Mouse (Mus musculus) A20 (cell line): ENCODE measurements around the gene Swap70.

Experiments
- DNase-seq: peaks from one replicate; pipeline ENCODE4 v3.0.0-alpha.2; 2011; ENCODE audit warnings: low read depth, low spot score

Swap70 gene

DNA sequence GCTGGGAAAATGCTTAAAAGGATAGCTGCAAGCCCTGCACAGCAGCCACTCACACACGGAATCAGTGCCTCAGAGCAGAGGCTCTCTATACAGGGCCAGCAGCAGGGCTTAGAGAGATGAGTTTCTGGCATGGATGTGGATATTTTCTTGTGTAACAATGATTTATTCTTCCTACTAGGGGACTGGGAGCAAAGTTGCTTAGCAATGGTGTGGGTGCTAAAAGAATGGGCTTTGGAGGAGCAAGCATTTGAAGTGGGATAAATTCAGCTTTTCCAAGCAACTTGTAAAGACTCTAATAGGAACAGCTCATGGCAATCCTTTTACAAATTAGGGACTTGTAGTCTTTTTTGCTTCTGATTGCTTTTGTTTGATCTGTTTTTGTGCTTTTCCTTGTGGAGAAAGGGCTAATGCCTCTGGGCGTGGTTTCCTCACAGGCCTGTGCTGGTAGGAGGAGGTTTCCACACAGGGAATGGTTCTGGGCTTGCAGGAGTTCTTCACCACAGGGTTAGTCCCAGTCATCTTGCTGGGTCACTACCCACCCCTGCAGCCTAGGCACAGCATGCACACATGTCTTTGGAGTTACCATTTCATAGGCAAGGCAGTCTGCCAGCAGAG lies 16.4 kb downstream of the Swap70 start:
- no peak for DNase-seq

DNA sequence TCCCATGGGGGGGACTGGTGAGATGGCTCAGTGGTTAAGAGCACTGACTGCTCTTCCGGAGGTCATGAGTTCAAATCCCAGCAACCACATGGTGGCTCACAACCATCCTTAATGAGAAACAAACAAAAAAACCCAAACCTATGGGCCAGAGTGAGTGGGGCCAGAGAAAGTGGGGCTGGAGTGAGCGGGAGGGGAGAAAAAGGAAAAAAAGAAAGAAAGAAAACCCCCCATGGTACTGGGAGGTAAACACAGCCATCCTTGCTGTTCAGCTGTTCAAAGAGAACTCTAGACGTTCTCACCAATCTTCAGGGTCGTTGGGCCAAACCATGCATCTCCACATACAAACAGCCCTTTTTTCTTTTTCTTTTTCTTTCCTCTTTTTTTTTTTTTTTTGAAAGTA lies 18.1 kb downstream of the Swap70 start:
- no peak for DNase-seq

DNA sequence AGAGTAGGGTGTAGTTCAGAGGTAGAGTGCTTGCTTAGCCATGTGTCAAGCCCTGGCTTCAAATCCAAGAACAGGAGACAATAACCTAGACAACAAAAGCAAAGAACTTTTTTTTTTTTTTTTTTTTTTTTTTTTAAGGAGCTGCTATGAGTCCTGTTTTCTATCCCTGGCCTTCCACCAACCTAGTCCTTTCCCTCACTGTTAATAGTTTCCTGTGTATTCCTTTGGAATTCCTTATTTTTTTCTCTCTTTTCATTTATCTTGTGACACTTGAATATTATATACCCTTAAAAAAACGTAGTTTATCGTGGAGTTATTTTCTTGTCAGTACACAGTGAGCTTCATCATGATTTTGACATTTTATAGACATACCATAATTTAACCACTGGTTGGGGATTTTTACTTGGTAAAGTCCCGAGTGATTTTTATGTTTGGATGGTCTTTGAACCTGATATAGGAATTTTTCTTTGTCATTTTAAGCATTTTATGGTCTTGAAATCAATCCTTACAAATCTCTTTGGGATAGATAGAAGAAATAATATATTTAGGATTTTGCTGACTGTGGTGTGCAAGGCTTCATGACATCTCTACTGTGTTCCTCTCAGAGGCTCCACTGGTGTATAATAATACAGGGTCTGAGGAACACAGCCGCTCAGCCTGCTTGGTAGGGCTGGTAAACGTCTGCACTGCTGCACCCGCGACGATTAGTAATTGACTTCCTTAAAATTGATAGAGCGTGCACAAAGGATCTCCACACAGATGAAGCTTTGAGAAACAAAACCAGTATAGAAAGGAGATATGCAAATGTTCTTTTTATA lies 20.2 kb downstream of the Swap70 start:
- peak; percentile 88 for DNase-seq

DNA sequence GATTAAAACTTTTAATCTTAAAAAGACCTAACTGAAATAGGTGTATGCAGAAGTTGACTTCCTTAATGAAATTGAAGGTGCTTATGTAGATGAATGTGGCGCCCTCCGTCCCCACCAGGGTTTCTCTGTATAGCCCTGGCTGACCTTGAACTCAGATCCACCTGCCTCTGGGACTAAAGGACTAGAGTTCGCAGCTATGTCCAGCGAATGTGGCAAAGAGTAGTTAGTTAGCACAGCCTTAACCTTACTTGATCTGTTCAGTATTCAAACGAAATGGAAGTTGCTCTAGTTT lies 20.7 kb downstream of the Swap70 start:
- no peak for DNase-seq

DNA sequence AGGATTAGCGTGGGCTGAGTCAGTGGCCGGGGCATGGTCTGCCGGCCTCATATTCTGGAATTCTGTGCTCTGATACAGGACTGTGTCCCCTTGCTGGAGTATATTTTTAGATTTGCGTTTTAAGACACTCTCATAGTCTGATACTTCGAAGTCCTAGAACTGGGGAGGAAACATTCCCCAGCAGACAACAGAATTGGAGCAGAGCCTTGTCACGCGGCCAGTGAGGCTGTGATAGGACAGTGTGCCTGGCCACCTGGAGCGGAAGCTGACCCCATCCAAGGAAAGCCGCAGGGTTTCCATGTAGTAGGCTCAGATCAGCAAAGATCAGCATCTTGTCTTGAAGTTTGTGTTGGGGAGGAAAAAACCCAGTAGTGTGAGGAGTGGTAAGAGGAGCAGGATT lies 23.6 kb downstream of the Swap70 start:
- DNase-seq: no peak

DNA sequence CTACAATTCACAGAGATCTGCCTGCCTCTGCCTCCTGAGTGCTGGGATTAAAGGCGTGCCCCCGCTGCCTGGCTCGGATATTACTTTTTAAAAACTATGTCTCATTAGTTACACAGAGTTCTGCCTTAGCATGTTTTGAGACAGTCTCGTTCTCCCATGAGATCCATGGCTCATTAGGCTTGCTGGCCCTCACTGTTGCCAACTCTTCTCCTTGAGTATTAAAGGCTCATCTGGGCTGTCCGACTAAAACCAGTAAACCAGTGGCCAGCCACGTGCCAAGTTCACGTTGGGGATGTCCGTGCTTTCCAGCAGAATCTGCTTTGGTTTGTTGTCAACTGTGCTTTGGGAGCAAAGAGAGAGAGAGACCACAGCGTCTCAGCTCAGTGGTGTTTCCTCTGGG lies 25.0 kb downstream of the Swap70 start:
- no peak for DNase-seq

DNA sequence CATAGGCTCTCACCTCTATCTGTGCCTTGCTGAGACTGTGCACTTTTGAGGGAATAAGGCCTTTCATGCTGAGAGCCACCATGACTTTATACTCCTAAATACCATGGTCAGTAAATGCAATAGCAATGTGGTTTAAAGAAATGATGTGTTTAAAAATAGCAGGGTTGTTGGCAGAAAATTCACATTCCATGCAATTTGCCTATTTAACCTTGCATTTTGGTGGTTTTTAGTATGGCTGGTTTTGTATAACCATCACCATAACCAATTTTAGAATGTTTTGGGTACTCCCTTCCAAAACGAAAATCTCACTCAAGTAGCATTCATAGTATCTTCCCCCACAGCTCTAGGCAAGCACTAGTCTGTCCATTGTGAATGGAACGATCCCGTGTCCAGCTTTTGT lies 26.3 kb downstream of the Swap70 start:
- DNase-seq: no peak

DNA sequence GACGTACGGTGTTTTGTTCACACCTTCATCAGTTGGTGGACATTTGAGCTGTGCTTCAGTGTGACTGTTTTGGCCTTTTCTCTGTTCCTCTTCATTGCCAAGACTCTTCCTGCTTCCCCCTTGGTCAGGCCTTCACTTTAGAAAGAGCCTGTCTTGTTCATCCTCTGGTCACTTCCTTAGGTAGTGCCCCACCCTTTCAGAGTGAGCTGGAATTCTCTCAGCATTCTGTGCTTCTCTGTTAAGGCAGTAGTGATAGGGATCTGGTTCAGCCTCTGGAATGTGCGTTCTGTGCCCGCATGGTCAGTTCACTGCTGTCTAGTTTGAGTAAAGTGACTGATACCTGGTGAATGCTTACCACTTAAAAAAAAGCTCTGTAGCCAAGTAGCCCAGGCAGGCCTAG lies 27.2 kb downstream of the Swap70 start:
- no peak for DNase-seq

DNA sequence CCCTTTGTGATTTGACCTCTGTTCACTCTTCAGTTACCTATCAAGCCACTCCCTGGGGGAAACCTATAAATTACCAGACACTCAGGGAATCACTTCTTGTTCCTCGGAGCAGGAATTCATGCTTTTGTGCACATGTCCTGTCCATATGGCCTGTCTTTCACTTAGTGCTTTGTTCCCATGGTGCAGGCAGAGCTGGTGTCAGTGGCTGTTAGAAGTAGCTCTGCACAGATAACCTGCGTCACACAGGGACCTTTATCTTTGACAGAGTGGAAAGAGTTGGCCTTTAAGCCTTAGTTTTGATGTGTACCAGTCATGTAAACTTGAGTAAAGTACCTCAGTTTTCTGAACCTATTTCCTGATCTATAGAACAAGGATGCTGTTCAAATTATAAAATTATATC lies 32.4 kb downstream of the Swap70 start:
- no peak for DNase-seq

DNA sequence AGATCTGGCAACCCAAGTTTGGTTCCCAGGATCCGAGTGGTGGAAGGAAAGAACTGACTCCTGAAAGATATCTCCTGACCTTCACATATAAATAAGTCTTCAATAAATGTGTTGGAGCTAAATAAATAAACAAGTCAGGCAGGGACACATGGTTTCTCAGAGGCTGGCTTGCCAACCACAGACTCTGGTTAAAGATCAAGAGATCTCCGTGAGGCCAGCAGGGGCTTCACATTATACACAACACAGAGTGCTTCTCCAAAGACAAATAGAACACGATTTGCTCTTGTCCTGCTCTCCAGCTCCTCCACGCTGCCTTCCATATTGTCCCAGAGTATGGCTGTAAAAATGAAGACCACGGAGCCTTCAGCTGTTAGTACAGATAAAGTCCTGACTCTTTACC lies 32.9 kb downstream of the Swap70 start:
- DNase-seq: no peak

DNA sequence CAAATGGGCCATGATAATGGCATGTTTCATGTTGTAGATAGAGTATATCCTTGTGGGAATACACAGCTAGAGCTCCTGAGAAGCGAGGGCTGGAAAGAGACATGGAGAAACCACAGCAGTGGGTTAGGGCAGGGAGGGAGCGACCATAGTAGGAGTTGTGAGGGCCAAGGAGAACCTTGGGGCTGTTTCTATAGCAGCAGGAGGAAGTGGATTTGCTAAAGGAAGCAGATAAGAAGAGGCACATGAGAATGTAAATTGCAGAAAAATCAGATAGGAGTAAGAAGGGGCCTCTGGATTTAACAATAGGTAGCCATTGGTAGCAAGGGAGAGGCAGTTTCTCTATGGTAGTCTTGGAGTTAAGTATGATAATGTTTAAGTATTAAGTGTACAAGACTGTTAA lies 35.5 kb downstream of the Swap70 start:
- no peak for DNase-seq

DNA sequence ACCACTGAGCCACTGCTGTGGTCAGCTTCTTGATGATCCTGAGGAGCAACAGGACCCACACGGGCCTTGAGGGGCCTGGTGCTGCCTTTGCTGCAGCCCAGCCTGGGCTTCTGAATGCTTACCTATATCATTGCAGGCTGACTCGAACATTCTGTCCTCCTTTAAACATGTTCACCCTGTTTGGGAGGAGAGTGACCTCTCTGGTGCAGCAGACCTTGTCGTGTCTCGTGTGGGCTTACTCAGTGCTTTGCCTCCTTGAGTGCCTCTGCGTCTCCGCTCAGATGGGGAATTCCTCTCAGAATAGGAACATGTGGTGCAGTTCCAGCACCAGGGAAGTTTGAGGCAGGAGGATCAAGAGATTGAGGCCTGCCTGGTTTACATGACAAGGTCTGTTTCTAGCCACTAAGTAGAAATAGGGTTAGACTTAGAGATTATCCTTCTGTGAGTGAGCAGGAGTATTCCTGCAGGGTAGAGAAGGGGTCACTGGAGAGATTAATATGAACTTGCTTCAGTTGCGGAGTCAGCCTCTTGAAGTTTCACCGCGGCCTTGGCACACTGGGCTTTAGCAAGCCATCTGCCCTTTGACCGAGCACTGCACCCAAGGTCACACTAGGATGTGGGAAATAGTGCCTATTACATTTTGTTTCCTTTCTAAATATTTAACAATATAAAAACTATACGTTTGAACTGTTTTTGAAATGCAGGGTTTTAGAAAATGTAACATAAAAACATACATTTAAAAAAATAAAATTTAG lies 36.9 kb downstream of the Swap70 start:
- no peak for DNase-seq

DNA sequence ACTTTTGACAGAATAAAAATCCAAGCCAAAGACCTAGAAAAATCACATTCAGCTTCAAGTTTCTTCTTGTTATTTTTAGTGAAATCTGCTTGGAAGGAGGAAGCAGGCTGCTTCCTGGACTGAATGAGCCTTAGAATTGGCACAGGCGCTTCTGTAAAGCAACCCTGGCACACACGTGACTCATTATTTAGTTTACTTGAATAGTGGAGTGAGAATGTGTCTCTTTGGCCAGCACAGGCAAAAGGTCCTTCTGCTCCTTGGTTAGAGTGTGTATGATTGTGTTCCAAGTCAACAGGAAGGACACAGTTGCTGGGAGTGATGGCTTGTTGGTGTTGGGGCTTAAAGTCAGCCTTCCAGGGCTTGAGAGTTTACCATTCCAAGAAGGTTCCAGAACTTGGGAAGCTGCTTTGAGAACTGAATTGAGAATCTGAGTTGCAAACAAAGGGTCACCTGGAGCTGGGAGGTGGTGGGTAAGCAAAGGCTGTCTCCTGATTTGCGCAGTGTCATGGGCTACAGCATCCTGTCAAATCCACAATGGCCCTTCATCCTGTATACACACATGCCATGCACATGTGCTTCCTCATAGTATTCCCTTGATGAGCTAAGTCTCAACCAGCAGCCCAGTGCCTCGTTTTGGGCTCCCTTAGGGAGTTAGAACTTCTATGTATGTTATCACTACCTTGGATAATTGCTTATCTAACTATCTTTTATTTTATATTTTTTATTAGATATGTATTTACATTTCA lies 38.6 kb downstream of the Swap70 start:
- DNase-seq: no peak

DNA sequence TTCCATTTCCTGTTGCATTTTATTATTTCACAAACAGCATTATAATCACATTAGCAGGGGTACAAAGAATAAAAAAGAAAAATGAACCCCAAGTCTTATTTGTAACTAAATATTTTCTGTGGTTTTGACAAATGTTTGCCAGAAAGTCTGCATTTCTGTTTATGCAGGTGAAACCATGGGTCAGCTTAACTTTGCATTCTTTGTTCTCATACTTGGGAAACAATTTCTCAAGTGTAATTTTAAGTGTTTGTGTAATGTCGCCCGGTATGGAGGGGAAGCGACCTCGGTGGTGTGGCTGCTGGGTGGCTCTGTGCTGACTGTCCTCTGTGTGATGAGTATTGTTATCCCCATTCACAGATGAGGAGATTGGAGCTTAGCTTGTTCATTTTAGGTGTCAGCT lies 40.3 kb downstream of the Swap70 start:
- DNase-seq: no peak

DNA sequence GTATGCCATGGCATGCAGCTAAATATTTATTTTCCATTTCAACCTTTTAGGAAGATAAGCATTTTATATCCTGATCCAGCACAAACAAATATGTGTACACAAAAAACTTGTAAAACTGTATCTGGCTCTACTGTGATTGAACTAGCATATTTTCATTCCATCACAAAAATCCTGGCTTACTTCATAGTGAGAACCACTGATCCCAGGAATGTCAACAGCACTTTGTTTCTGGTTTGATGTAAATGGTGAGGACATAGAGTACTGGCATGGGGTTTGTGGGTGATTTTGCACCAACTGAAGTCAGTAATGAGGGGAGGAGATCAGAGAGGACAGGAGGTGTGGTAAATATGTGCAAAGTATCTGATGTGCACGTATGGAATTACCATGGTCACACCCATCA lies 41.1 kb downstream of the Swap70 start:
- DNase-seq: no peak

DNA sequence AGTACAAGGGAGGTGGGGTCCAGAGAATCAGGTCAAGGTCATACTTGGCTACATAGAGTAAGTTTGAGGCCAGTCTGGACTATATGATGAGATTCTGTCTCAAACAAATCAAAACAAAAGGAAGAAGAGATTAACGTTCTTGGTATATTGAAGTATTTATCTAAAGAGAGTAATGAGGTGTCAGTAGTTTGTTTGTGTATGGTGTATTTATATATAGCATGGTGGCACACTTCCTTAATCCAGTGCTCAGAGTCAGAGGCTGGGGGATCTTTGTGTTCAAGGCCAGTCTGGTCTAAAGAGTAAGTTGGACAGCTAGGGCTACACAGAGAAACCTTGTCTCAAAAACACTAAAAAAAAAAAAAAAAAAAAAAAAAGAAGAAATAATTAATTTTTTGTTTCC lies 42.0 kb downstream of the Swap70 start:
- DNase-seq: peak; percentile 33

DNA sequence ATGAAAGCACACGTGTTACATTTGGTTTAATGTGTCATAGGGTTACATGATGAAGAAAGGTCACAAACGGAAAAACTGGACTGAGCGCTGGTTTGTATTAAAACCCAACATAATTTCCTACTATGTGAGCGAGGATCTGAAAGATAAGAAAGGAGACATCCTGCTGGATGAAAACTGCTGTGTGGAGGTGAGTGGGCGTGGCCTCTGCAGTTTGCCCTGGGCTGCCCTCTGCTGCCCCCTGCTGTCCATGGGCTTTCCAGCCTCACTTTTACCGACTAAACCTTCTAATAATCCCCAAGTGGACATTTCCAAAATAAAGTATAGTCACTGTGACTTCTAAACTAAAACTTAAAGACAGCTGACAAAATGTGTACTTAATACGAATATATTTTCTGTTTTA lies 44.3 kb downstream of the Swap70 start:
- DNase-seq: peak; percentile 86

DNA sequence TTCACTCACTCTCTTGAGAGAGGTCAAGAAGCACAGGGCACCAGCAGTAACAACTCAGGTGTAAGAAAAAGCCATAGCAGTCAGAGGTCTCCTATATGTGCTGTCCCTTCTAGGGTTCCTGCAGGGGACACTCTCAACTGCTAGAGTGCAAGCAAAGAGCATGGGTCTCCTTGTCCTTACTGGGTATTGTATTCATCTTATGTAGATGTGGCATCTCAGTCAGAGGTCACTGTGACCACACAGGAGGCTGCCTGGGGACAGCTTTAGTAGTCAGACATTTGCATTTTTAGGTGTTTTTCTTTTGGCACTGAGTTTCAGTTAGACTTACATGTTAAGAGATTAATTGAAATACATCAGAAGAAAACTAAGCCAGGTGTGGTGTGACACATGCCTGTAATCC lies 45.5 kb downstream of the Swap70 start:
- peak; percentile 77 for DNase-seq

DNA sequence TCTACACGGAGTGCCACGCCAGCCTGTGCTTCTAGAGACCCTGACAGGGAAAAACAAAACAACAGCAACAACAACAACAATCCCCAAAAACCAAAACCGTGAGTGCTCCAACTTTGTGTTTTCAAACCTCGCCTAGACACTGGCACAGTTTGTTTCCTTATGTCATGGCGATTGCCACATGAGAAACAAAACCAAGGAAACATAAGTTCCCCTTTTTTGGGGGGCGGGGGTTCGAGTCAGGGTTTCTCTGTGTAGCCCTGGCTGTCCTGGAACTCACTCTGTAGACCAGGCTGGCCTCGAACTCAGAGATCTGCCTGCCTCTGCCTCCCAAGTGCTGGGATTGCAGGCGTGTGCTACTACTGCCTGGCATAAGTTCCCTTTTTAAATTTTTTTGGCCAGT lies 46.5 kb downstream of the Swap70 start:
- DNase-seq: peak; percentile 47

DNA sequence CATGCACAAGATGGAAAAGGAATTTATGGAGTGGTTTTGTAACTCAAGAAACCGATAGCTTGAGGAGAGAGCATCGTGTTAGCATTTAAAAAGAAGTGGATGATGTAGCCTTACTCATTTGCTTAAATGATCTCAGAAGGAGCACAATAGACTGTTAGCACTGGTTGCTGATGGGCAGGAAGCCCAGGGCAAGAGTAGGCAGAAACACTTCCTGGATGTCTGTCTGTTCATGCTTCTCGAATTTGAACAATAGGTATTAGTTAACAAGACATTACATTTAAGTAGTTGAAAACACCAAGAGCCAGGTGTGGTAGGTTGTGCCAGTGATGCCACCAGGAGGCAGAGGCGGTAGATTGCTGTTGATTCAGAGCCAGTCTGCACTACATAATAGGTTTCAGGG lies 47.0 kb downstream of the Swap70 start:
- DNase-seq: no peak

DNA sequence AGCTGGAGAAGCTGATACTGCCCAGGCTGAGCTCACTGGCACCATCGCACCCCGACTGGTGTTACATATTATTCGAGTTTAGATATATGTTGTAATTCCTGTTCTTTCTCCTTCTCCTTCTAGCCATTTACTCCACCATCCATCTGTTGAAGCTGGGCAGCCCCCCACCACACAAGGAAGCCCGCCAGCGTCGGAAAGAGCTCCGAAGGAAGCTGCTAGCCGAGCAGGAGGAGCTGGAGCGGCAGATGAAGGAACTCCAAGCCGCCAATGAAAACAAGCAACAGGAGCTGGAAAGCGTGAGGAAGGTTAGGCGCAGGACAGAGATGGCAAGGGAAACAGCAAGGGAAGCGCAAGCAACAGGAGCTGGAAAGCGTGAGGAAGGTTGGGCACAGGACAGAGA lies 48.3 kb downstream of the Swap70 start:
- DNase-seq: no peak

DNA sequence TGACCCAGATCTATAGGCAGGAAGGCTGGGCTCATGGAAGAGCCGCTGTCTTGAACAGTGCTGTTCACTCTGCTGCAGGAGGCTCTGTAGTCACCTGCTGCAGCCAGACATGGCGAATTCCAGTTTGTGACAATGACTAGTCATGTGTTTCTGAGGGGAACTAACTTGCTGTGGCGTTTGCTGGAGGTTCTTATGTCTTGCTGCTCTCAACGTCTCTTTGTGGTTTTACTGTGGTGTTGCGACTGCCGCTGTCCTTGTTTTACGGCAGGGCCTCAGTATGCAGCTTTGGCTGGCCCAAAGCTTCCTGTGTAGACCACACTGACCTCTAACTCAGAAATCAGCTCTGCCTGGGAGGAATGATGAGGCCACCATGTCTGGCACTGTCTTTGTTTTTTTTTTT lies 48.9 kb downstream of the Swap70 start:
- no peak for DNase-seq
